Mouse (Mus musculus) MEL-GATA-1-ER (cell line): ENCODE measurements around the gene Gabbr1.
"Not testable (repeated sequence)": the region's sequence is repeated elsewhere in the genome, so short reads cannot be mapped to it uniquely, and the experiment has no call there.

Source experiments
- DNase-seq: peaks from one replicate; pipeline ENCODE4 v3.0.0-alpha.2; 2012; ENCODE audit warnings: low read depth; ENCODE audit errors: extremely low read depth

The Gabbr1 gene

GRCm38 (mm10) chr17:37045611-37046311, at the start of gene Gabbr1:
Gabbr1 (plus strand) TSS chr17:37045966.
- DNase-seq = peak; percentile 41

- DNase-seq = peak; percentile 43
These were observed 48.6 kb upstream of the Gabbr1 start for GRCm38 (mm10) chr17:36997033-36997735.

- no peak for DNase-seq
These were observed 47.3 kb upstream of the Gabbr1 start for GRCm38 (mm10) chr17:36998477-36998876.

- DNase-seq = no peak
These were observed 44.9 kb upstream of the Gabbr1 start, which contains the start of gene Zfp57 for GRCm38 (mm10) chr17:37000863-37001262. Zfp57 (plus strand) TSS chr17:37001163.

- no peak for DNase-seq
These were observed 43.1 kb upstream of the Gabbr1 start for GRCm38 (mm10) chr17:37002364-37003330.

- no peak for DNase-seq
These were observed 42.4 kb upstream of the Gabbr1 start for GRCm38 (mm10) chr17:37003366-37003765.

- DNase-seq = no peak
These were observed 37.6 kb upstream of the Gabbr1 start for GRCm38 (mm10) chr17:37008161-37008560.

GRCm38 (mm10) chr17:37009460-37010042, 36.2 kb upstream of the Gabbr1 start:
- no peak for DNase-seq

GRCm38 (mm10) chr17:37011719-37012118, 34.0 kb upstream of the Gabbr1 start:
- no peak for DNase-seq

- DNase-seq = no peak
These were observed 33.6 kb upstream of the Gabbr1 start for GRCm38 (mm10) chr17:37012141-37012540.

GRCm38 (mm10) chr17:37016333-37016732, 29.4 kb upstream of the Gabbr1 start:
- DNase-seq = no peak

- no peak for DNase-seq
These were observed 27.4 kb upstream of the Gabbr1 start for GRCm38 (mm10) chr17:37018328-37018727.

GRCm38 (mm10) chr17:37019242-37019641, 26.5 kb upstream of the Gabbr1 start:
- not testable (repeated sequence) for DNase-seq

GRCm38 (mm10) chr17:37022628-37023576, 22.9 kb upstream of the Gabbr1 start, which contains the start of gene Mog:
Mog (minus strand) TSS chr17:37023398.
- no peak for DNase-seq

GRCm38 (mm10) chr17:37026425-37026824, 19.3 kb upstream of the Gabbr1 start:
- DNase-seq = no peak

- no peak for DNase-seq
These were observed 18.3 kb upstream of the Gabbr1 start for GRCm38 (mm10) chr17:37027486-37027885.

- DNase-seq = no peak
These were observed 17.6 kb upstream of the Gabbr1 start for GRCm38 (mm10) chr17:37028212-37028611.

GRCm38 (mm10) chr17:37028683-37029120, 17.1 kb upstream of the Gabbr1 start:
- DNase-seq = peak; percentile 76

GRCm38 (mm10) chr17:37029162-37029561, 16.6 kb upstream of the Gabbr1 start:
- no peak for DNase-seq
